Mouse (Mus musculus) forebrain, embryonic 10.5 days (tissue): Measurements from ENCODE around the gene Ndufa11. TPM values are rescaled to one million over a fixed set of nuclear protein-coding genes. Genes with fewer than 3 reads are reported as not detected.
A peak's percentile ranks its signal among the peaks of the same experiment; 100 is the strongest.

ENCODE experiments used
- DNase-seq: peaks from one replicate; pipeline ENCODE4 v3.0.0-alpha.2; 2017; ENCODE audit warnings: low spot score; ENCODE audit errors: extremely low spot score
- H3K27ac ChIP-seq: fragments of 300-500 bp; sonication (generic); 2 replicates; pipeline ENCODE4 v1.5.1; 2016; ENCODE audit warnings: mild to moderate bottlenecking
- H3K27me3 ChIP-seq: fragments of 300-500 bp; sonication (generic); 2 replicates; pipeline ENCODE4 v1.6.1; 2016; ENCODE audit warnings: mild to moderate bottlenecking; ENCODE audit not compliant: poor library complexity, severe bottlenecking
- H3K36me3 ChIP-seq: fragments of 300-500 bp; sonication (generic); replicated peaks from 2 replicates; pipeline ENCODE4 v1.6.1; 2016; ENCODE audit warnings: mild to moderate bottlenecking, moderate library complexity
- H3K4me1 ChIP-seq: fragments of 300-500 bp; sonication (generic); 2 replicates; pipeline ENCODE4 v1.6.1; 2016
- H3K4me3 ChIP-seq: fragments of 300-500 bp; sonication (generic); 2 replicates; pipeline ENCODE4 v1.5.1; 2016; ENCODE audit warnings: mild to moderate bottlenecking, moderate library complexity
- H3K9me3 ChIP-seq: fragments of 300-500 bp; sonication (generic); 2 replicates; pipeline ENCODE4 v1.6.1; 2016; ENCODE audit warnings: mild to moderate bottlenecking, moderate library complexity
- WGBS: fragments of 180-500 bp; shearing (Covaris S2); methylation state at CpG from one replicate; pipeline ENCODE4 v1.1.7; 2016; 5-methylcytosine and 5-hydroxymethylcytosine counted together
- polyA plus RNA-seq: library from polyadenylated mRNA; unstranded; fragments of >200 nt; fragmentation: Nextera tagmentation; extraction: Ambion mirVana; gene quantifications from 2 replicates; pipeline ENCODE4 v1.2.1, GENCODE M21; 2016

The Ndufa11 gene
- polyA plus RNA-seq, 1 experiment from 2014 or later, result 374 TPM

DNA sequence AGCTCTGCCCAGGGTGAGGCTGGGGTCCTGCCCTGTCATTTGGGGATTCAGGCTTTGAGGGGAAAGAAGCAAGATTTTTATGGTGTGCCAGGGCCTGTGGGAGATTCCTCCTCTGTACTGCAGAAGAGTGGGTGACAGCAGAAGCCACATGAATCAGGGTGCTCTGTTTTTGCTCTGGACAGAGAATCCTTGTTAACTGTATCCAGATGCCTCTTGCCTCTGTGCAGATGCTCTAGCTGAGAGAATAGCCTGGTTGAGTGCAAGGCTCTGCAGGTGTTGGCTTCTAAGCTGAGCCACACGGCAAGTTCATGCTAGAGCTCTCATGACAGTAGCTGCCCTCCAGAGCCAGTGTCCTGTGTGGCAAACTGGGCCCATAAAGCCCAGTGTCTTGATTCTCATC lies 24.2 kb upstream of the Ndufa11 start:
- no peak overlapping the region for H3K27ac ChIP-seq
- no peaks in the 10 kb centered on the region for H3K27me3 ChIP-seq
- no peak for DNase-seq
- no peak overlapping the region for H3K4me3 ChIP-seq
- peaks cover 100% of the 10 kb centered on the region for H3K36me3 ChIP-seq
- no peaks in the 10 kb centered on the region for H3K9me3 ChIP-seq
- H3K4me1 ChIP-seq, result no peaks in the 10 kb centered on the region
- 82% methylated on average over 1 of the region's 1 CpGs for WGBS

DNA sequence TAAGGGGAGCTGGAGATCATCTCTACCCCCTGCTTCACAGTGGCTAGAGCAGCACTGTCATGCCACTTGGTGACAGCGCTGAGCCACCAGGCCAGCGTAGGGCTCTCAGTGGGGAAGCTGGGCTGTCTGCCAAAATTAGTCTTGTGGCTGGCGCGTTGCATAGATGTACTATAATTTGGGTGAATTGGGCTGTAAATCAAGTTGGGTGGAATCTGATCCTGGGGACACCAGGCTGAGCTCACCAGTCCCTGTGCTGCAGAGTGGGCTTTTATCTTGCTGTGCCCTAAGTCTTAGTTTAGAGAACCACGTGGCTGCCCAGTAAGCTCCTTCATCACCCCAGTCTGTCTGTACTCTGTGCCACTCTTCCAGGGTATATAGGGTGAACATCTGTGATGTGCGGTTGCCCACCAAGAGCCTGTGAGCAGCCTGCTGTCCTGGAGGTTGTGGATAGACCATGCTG lies 23.7 kb upstream of the Ndufa11 start:
- Histone ChIP-seq H3K4me3 (no peak overlapping the region), H3K27ac (no peak overlapping the region), H3K27me3 (no peaks in the 10 kb centered on the region), H3K36me3 (peaks cover 100% of the 10 kb centered on the region), H3K4me1 (no peaks in the 10 kb centered on the region), H3K9me3 (no peaks in the 10 kb centered on the region)
- 93% methylated on average over 6 of the region's 6 CpGs for WGBS
- no peak for DNase-seq

DNA sequence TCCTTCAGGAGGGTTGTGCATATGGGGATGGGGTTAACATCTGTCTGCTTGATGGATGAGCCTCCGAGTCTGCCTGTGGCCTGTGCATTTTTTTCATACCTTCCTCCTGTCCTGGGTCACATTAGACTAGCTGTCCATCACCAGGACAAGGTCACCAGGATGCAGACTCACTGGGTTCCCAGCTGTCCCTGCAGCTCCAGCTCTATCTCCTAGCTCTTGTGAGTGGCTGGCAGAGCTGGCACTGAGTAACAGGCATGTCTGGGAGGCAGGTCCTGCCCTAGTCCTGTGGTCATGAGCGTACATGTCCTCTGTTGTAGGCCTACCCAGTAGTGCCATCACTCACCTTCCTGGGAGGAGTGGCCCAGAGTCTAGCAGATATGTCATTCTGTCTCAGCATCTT lies 17.1 kb upstream of the Ndufa11 start:
- 81% methylated on average over 2 of the region's 2 CpGs for WGBS
- Histone ChIP-seq H3K4me3 (no peak overlapping the region), H3K27ac (no peak overlapping the region), H3K36me3 (peaks cover 100% of the 10 kb centered on the region), H3K9me3 (no peaks in the 10 kb centered on the region), H3K4me1 (no peaks in the 10 kb centered on the region), H3K27me3 (no peaks in the 10 kb centered on the region)
- DNase-seq, result no peak

DNA sequence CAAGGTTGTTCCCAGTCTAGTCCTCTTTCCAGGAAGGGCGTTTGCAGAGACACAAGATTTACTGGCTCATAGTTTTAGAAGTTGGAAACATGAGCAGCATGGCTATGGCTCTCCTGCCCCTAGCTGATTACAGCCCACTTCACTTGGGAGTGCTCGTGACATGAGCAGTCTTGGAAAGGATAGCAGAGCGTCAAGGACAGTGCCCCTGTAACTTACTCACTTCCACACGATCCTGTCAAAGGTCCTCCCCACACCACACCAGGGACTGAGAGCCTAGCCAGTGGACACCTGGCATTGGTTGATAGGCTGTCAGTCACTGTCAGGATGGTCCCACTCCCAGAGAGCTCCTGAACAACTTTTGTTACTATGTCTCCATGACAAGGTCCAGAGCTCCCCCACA lies 14.5 kb upstream of the Ndufa11 start:
- Histone ChIP-seq H3K27me3 (no peaks in the 10 kb centered on the region), H3K9me3 (no peaks in the 10 kb centered on the region), H3K4me3 (no peak overlapping the region), H3K4me1 (no peaks in the 10 kb centered on the region), H3K27ac (no peak overlapping the region), H3K36me3 (peaks cover 100% of the 10 kb centered on the region)
- WGBS, result 89% methylated on average over 4 of the region's 4 CpGs
- no peak for DNase-seq

DNA sequence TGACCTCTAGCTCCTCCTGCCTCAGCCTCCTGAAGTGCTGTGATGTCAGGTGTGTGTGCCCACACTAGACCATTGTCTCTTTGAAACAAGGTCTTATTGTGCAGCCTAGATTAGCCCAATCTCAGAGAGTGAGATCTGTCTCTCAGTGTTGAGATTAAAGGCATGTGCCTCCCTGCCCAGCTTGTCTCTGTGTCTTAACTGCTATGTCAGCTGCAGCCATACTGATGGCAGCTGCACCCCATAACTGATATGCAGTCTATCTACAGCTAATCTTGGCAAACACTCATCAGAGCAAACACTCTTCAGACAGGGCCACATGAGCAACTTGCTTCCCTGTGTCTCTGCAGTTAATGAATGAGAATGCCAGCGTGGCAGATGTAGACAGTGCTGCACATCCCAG lies 11.1 kb upstream of the Ndufa11 start:
- 94% methylated on average over 1 of the region's 1 CpGs for WGBS
- H3K36me3 ChIP-seq, result peaks cover 100% of the 10 kb centered on the region
- no peak overlapping the region for H3K27ac ChIP-seq
- 0 out of 2 replicates have a peak, but pooled peaks cover 3% of the 10 kb centered on the region for H3K4me1 ChIP-seq
- H3K27me3 ChIP-seq, result no peaks in the 10 kb centered on the region
- no peaks in the 10 kb centered on the region for H3K9me3 ChIP-seq
- no peak overlapping the region for H3K4me3 ChIP-seq
- no peak for DNase-seq

DNA sequence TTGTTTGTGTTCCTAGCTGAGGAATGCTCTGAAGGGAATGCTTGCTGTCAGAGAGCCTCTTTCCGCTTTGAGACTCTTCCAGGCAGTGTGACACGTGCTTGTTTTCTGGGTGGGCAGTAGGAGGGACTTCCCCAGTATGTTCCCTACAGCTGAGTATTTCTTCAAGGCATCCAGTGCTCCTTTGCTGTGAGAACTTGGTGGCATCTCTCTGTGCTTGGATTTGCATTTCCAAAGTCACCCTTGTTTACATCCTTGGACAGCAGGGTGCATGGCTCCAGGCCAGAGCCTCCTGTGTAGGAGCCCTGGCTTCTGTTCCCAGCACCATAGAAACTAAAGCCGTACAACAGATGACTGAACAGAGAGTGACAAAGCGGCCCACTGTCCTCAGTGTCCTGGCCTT lies 8.9 kb upstream of the Ndufa11 start:
- no peak for DNase-seq
- 89% methylated on average over 4 of the region's 4 CpGs for WGBS
- Histone ChIP-seq H3K4me1 (0 out of 2 replicates have a peak, but pooled peaks cover 3% of the 10 kb centered on the region), H3K4me3 (no peak overlapping the region), H3K9me3 (no peaks in the 10 kb centered on the region), H3K27me3 (no peaks in the 10 kb centered on the region), H3K27ac (no peak overlapping the region), H3K36me3 (peaks cover 99% of the 10 kb centered on the region)

DNA sequence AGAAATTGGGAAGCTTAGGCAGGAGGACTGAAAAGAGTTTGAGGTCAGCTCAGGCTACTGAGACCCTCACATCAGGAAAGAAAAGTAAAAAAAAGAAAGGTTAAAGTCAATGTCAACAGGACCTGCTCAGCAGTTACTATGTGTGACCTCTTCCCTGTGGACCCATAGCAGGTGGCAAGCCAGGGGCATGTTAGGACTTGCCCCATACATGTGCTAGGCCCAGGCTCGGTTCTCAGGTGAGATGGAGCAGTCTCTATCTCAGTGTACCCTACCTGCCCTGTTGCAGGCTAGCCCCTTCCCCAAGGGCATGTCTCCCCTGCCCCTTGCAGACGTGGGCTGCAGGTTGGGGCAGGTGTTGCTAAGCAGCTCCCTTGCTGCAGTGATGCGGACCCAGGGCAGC lies 7.9 kb upstream of the Ndufa11 start:
- WGBS, result 90% methylated on average over 3 of the region's 3 CpGs
- Histone ChIP-seq H3K4me3 (no peak overlapping the region), H3K36me3 (peaks cover 88% of the 10 kb centered on the region), H3K9me3 (no peaks in the 10 kb centered on the region), H3K4me1 (0 out of 2 replicates have a peak, but pooled peaks cover 3% of the 10 kb centered on the region), H3K27me3 (no peaks in the 10 kb centered on the region), H3K27ac (no peak overlapping the region)
- DNase-seq, result no peak

DNA sequence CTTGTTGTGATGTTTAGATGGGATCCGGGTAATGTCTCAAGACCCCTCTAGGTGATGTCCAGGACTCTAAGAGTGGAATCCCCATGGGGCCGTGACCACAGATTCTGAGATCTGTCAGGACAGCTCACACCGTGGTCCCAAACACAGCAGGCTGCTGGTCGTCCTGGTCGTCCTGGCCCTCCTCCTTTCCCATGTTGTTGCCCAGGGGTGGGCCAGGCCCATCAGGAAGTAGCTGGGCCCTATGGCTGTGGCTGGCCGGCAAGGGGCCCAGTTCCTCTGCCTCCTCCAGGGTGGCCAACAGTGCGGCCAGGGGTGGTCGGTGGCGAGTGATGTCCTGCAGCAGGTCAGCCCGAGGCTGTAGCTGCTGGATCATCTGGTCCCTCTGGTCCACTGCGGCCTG lies 2.2 kb upstream of the Ndufa11 start:
- no peak for DNase-seq
- Histone ChIP-seq H3K4me1 (peaks cover 45% of the 10 kb centered on the region), H3K27me3 (no peaks in the 10 kb centered on the region), H3K4me3 (no peak overlapping the region), H3K36me3 (peaks cover 32% of the 10 kb centered on the region), H3K27ac (no peak overlapping the region), H3K9me3 (no peaks in the 10 kb centered on the region)
- 61% methylated on average over 11 of the region's 11 CpGs for WGBS

DNA sequence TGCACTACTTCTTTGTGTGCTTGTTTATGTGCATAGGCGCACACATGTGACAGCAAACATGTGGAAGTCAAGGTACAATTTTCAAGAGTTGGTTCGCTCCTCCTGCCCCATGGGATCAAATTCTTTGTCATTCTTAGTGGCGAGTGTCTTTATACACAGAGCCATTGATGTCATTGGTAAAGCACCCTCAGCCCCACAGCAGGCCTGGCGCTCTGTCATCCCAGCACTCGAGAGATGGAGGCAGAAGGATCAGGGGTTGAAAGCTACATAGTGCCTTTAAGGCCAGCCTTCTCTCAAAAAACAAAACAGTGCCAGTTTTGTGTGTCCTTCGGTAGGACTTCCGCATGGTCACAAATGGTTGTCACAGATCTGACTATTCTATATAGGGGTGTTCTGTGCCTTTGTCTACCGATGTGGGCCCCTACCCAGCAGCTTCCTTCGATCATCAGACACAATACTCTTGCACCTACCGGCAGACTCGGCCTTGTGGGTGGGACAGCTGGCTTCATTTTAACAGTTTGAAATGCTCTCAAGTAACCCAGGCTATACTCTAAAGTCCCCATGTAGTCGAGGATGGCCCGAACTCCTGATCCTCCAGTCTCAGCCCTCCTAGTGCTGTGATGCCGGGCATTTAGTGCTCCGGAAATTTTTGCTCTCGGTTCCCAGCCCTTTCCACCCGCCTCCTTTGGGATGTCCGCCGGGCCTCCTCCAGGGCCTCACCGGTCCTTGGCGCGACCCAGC lies 1.5 kb upstream of the Ndufa11 start:
- Histone ChIP-seq H3K9me3 (no peaks in the 10 kb centered on the region), H3K27me3 (no peaks in the 10 kb centered on the region), H3K27ac (peak overlapping the region; percentile 93), H3K4me3 (peak overlapping the region; percentile 81), H3K36me3 (peaks cover 30% of the 10 kb centered on the region), H3K4me1 (peaks cover 45% of the 10 kb centered on the region)
- DNase-seq, result no peak
- WGBS, result 26% methylated on average over 22 of the region's 22 CpGs

DNA sequence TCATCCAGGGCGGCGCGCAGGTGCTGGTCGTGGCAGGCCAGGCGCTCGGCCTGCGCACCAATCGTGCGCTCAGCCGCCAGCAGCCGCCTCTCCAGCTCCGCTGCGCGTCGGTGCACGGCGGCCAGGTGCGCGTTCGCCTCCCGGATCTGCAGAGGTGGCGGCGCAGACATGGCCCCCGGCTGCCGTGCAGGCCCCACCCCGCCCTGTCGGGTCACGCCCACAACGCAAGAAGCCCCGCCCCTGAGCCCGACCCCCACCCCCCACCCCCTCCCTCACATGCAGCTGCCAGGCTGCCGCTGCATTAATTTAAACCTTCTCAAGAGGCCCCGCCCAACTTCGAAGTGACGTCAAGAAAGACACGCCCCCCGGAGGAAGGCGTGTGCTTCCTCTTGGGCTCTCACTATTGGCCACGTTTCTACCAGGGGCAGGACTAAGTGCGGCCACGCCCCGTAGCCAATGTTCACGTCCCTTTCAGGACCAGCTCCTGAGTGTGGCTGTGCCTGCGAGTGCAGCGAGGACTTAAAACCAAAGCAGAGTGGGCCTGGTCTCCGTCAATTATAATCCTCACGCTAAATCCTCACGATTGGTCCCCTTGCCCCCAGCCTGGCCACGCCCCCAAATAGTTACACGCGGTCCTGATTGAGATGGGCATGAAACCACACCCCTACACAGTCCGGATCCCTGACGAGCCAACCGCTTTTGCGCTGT lies 758 bp upstream of the Ndufa11 start:
- no peaks in the 10 kb centered on the region for H3K27me3 ChIP-seq
- under 1% methylated on average over 55 of the region's 55 CpGs for WGBS
- peaks cover 42% of the 10 kb centered on the region for H3K4me1 ChIP-seq
- peak; percentile 98 for DNase-seq
- peaks cover 30% of the 10 kb centered on the region for H3K36me3 ChIP-seq
- peak overlapping the region; percentile 93 for H3K27ac ChIP-seq
- no peaks in the 10 kb centered on the region for H3K9me3 ChIP-seq
- peak overlapping the region; percentile 81 for H3K4me3 ChIP-seq

DNA sequence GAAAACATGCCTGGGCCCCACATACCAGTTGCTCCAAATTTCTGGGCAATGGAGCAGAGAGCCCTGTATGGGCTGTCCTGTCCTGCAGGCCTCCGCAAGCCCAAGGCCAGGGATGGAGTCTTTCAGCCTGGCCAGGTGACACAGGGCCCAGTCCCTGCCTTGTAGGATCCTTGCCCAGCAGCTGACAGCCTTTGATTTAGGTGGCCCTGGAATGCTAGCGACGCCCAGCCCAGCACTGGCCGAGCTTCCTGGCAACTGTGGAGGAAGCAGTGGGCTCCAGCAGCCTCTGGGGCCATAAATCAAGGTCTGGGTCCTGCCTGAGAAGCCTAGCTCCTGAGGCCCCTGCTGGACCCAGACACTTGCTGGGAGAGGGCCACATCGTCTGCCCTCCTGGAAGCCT lies 4.9 kb downstream of the Ndufa11 start:
- no peak for DNase-seq
- Histone ChIP-seq H3K4me1 (peaks cover 34% of the 10 kb centered on the region), H3K27me3 (no peaks in the 10 kb centered on the region), H3K9me3 (no peaks in the 10 kb centered on the region), H3K36me3 (peaks cover 44% of the 10 kb centered on the region), H3K4me3 (no peak overlapping the region), H3K27ac (no peak overlapping the region)
- WGBS, result 93% methylated on average over 5 of the region's 5 CpGs

DNA sequence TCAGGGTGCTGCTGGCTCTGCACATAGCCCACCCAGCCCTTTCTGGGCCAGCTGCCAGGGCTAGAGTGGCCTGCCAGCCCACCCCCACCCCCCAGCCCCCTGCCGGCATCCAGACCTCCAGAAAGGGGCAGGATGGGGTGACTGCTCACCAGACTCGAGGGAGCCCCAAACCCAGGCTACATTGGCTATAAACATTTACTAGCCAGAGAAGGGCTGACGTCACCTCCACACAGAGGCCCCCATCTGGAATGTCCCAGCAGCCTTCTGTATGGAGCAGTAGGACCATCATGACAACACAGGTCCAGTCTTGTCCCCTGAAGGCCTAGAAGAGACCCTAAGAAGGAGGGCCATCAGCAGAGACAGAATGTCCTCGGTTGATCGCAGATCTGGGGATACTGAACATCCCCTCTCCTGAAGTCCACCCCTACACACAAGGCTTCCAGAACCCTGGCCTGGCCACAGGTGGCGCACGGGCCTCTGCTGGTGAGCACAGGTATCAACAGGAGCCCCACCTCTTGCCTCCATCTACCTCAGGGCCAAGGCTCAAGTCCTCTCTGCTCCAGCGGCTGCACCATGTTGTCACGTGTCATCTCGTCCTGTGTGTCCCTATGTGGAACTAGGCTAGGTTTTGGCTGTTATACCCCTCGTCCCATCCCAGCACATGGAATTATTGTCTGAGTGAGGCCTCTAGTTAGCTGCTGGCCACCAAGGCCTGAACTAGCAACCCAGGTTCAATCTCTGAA lies 6.0 kb downstream of the Ndufa11 start:
- H3K4me3 ChIP-seq, result no peak overlapping the region
- H3K36me3 ChIP-seq, result peaks cover 44% of the 10 kb centered on the region

More for the DNA sequence above, 6.0 kb downstream of the Ndufa11 start:
- Histone ChIP-seq H3K9me3 (no peaks in the 10 kb centered on the region), H3K4me1 (peaks cover 40% of the 10 kb centered on the region), H3K27ac (no peak overlapping the region), H3K27me3 (no peaks in the 10 kb centered on the region)
- 88% methylated on average over 11 of the region's 11 CpGs for WGBS
- DNase-seq, result no peak
